Mouse (Mus musculus) c-Kit-positive CD71-positive TER-119-positive erythroid progenitor cells, embryonic 14.5 days (primary cell): ENCODE measurements around the gene Mterf4.
"Not testable (repeated sequence)": the region's sequence is repeated elsewhere in the genome, so short reads cannot be mapped to it uniquely, and the experiment has no call there.

Experiments
- DNase-seq: peaks from one replicate; pipeline ENCODE4 v3.0.0-alpha.2; 2013; ENCODE audit warnings: low spot score

The Mterf4 gene

DNA sequence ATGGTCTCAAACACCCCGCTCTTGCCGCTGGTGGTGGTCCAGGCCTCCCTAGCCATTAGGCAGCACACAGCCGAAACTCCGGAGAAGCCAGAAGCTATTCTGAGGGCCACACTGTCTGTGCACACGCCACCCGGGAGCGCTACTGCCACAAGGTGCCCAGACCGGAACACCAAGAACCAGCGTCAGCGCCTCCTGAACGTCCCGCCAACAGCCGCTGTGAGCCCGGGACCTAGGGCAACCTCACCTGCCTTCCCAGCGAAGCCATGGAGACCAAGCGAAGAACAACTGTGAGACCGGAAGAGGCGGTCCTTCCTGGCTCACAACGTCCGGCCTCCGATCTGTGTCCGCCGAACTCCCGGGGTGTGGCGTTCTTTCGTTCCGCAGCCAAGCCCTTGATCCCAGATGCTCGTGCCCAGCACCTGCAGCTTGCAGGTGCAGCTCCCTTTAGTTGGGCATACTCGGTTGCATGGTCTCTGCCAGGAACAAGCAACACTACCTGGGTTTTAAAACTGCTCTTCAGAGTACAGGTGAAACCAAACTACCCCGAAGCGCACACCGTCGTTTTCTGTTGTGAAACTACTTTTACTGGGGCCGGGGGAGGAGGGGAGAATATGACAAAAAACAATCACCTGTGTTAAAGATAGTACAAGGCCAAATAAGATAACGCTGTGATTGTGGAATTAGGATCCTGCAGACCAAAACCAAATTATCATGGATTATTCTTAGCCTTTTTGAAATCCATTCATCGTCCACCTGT lies at the start of gene Mterf4:
Gene Mterf4, minus strand, starts transcription at position 335 of the 757 bp plus-strand sequence.
- DNase-seq, result peak; percentile 81

DNA sequence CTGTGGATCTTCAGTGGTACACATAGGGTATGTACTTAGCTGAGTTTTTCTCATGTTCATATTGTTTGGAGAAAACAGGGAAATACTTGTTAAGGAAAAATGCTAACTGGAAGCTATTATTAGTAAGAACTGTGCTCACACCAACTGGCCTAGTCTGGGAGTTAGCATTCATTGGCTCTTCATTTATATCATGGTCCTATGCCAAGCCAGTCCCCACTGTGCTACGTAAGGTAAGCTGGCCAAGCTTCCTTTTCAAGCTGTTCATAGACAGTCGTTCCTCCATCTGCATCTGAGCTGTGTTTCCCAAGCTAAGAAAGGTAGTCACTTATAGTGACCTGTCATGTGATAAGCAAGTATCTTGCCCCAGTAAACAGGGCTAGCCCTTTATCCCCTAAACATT lies 47.0 kb upstream of the Mterf4 start:
- DNase-seq, result no peak

DNA sequence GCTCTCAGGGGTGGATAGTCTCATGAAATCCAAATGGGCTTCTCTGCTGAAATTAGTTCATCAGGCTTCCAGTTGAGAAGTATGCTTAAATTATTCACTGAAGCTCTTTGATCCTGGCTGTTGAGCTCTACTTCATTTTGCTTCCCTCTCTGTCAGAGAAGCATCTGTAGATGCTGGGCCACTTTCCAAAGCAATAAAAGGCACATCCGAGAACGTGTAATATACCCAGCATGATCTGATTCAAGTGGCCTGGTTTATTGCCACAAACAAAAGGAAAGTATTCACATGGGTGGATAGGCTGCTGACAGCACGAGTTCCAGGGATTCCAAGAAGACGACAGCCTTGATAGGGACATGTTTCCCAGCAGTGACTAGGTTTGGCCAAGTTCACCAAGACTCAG lies 44.0 kb upstream of the Mterf4 start:
- DNase-seq, result no peak

DNA sequence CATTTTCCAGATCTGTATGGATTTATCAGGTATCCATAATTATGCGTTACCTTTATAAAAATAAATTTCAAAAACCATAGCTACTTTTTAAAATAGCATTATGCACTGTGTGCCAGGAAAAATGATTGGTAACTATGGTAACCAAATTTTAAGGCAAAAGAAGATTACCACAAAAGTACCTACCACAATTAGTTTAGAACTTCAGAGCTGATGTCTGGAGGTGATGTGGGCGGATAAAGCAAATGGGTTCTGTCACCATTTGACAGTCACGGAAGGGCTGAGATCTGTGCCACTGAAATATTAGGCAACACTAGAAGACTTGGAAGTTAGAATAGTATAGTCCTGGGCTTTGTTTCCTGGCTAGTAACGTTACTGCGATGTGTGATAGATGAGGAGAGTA lies 41.5 kb upstream of the Mterf4 start:
- DNase-seq, result no peak

DNA sequence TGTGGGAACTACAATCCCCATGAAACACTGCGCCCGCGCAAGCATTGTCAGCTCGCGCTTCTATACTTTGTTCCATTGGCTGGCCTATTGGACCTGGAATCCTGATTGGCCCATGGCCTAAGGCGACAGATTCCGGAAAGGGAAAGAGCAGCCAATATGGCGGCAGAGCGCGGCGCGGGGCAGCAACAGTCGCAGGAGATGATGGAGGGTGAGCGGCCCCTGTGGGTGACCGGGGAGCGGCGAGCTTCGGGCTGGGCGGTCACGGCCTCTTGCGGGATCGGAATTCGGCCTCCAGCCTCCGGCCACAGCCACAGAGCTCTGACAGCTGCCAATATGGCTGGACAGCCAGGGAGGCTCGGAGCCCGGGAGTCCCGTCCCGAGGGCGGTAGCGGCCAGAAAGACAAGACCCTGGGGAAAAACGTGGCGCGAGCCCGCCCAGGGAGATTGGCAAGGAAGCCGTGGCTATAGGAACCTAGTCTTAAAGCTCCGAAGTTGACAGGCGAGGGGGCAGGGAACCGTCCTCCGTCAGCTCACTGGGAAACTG lies 37.9 kb upstream of the Mterf4 start:
- peak; percentile 92 for DNase-seq

DNA sequence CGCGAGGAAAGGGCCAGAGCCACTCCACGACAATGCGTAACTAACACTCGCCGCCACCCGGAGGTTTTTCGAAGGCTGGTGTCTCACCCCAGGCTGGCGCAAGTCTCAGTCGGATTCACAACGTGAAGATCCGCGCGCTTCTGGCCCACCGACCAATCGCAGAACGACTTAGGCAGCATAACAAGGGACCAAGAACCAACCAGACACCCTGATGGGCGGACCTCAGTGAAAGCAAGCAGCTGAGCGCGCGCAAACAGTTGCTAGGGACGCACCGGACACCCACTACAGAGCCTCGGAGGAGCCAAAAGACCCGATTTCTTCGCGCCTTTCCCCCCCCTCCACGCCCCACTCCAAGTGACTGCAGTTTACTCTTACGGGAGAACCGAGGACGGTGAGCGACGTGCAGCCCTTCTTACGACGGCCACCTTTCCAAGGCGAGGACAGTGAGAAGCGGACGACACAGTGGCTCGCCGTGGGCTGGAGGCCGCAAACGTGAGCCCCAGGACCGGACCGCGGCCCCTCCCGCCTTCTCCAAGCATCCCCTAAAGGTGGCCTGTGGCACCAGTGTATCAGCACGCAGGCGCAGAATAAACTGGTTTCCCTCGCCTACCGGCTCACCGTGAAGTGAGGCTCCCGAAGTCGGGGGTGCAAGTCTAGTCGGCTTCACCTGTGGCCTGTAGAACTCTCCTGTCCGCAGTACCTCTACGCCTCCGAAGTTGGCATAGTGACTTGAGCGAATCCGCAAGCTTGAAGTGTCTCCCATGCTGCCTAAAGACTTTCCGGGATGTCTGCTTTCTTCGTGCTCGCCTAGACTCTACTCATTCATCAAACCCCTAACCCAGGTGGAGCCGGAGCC lies 37.2 kb upstream of the Mterf4 start, which contains the start of the genes Ppp1r7 and Pask:
Gene Ppp1r7, plus strand, starts transcription at position 207 of the 856 bp plus-strand sequence.
Gene Pask, minus strand, starts transcription at position 835 of the 856 bp plus-strand sequence.
- DNase-seq, result peak; percentile 95

DNA sequence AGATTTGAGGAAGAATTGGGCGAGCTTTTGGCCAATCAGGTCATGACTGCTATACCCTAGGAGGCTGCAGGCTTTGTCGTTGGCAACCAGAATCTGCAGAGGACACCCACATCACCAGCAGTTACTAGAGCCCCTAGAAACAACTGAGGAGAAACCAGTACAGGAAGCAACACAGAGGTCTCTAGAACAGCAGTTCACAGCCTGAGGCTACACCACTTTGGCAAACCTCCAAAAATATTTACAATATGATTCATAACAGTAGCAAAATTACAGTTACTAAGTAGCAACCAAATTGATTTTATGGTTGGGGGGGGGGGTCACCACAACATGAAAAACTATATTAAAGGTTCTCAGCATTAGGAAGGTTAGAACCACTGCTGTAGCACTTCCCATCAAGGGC lies 28.9 kb upstream of the Mterf4 start:
- DNase-seq, result no peak

DNA sequence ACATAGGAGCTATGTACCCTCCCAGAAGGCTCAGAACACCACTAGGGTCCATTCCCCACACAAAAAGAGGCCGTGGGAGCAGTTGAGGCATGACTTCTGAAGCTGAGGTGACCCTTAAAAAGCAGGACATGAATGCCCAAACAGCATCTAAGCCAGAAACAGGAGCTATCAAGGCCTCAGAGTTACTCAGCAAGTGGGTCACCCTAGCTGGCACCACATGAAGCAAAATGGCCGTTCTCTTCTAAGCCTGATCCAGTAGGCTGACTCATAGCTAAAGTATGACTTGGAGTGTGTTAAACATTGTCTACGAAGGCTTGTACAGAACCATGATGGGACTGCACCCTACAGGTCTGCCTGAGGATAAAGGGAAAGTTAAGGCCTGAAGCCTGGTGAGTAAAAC lies 20.7 kb upstream of the Mterf4 start:
- no peak for DNase-seq

DNA sequence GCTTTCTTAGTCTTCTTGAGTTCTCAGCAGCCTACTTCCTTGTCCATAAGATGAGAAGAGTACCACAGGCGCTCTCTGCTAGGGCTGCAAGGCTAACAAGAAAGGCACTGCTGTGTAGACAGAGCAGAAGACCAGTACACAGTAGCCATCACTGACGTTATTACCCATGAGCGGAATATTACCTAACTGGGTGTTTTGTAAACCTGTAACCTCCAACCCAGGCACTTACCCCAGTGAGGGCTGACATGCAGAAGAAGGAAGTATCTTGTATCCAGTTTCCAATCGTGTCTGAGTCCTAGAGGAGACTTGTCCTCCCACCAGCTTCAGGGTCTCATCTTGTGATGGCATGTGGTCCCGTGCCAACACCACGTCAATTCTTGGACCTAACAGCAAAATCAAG lies 18.3 kb upstream of the Mterf4 start:
- no peak for DNase-seq

DNA sequence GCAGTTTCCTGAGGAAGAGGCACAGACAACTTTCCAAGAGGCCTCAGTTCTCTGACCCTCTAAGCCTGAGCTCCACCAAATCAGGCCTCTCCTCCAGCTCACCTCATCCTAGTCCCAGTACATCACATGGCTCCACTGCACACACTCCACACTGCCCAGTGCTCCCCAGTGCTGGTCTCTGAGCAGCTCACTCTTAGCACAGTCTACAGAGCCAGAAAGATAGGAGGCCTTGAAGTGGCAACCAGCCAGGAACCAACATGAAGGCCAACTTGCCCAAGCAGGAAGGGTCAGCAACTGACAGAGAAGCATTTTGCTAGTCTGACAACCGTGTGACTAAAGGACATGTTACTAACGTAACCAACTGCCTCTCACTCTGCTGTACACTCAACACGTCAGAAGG lies 5.1 kb downstream of the Mterf4 start:
- no peak for DNase-seq

DNA sequence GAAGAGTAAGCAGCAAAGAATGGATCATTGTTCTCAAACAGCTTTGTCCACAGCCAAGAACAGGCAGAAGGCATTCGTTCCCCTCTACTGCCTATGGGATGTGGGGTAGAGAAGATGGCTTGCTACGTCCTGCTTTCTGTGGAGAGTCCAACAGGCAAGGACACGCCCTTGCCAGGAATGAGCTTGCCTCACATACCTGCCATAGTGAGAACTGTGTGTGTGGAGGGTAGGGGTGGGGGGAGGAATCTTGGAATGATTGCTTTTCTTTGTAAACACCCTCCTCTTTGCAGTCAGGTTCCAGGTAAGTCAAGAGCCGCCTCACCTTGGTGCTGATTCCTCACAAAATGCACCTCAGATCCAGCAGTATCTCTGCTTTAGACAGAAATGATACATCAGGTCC lies 5.9 kb downstream of the Mterf4 start:
- DNase-seq, result no peak

DNA sequence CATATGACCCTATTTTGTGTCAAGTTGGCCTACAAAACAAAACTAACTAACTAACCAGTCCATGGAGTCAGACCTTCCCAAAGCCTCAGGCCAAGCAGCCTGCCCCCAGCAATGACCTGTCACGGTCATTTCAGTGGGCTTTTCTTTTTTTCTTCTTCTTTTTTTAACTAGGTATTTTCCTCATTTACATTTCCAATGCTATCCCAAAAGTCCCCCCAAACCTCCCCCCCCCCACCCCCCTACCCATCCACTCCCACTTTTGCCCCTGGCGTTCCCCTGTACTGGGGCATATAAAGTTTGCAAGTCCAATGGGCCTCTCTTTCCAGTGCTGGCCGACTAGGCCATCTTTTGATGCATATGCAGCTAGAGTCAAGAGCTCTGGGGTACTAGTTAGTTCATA lies 11.2 kb downstream of the Mterf4 start:
- DNase-seq, result not testable (repeated sequence)

DNA sequence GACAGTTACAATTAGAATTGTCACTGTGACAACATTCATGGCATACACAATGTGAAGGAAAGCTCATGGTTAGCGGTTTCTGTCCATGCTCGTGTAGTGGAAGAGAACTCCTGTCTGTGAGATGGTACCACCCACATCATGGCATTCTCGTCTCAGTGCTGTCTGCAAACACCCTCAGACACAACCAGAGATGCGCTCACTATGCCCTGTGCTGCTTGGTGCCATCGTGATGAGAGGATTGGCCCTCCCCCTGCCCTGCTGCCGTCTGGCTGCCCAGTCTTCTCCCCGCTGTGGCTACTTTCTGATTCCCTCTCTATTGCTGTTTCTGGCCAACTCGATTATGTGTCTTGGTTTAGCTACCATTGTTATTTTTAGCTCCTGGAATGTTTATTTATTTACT lies 13.7 kb downstream of the Mterf4 start:
- DNase-seq, result no peak

DNA sequence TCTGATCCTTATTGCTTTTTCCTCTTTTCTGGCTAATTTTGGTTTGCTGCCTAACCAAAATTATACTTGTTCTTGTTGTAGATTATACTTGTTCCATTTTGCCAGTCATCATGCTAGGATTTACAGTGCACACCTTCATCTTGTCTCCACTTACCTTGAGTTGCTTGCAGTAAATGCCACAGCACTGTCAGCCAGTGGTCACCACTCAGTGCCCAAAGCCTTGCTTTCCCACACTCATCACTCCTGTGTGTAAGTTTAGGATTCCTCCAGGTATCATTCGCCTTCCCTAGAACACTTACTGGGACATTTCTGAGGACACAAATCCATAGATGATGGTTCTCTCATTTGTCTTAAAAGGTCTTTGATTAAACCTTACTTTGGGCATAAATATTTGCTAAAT lies 14.1 kb downstream of the Mterf4 start:
- DNase-seq, result no peak

DNA sequence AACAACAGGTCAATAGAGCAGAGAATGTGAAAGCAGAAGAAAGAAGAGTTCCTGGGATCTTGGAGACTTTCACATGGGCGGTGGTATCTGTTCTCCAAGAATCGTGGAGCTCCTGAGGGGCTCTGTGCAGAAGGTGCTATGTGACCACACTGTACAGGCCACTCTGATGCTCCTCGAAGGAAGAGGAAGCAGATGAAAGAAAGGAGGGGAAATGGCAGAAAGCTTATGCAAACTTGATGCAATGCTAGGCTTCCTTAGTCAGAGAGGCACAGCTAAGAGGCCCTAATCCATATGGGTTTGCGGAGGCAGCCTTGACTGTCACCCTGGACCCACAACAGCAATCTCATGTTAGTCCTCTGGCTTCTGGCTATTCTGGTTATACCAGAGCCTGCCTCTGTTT lies 14.8 kb downstream of the Mterf4 start:
- no peak for DNase-seq

DNA sequence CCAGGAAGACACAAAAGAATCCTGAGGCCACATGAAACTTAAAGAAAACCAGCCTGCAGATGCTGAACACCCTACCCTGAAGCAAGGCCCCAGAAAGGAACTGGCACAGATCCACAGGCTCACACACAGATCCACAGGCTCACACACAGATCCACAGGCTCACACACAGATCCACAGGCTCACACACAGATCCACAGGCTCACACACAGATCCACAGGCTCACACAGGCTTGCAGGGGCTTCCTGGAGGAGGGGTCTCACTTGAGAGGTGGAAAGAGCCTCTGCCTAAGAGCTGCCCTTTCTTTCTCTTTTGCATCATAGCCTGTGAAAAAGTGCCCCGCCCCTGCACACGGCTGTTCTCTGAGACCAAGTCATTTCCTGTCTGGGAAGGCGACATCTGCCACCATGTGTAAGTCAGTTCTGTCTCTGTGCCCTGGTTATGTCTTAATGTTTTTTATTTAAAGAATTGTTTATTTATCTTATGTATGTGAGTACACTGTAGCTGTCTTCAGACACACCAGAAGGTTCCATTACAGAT lies 16.0 kb downstream of the Mterf4 start:
- no peak for DNase-seq

DNA sequence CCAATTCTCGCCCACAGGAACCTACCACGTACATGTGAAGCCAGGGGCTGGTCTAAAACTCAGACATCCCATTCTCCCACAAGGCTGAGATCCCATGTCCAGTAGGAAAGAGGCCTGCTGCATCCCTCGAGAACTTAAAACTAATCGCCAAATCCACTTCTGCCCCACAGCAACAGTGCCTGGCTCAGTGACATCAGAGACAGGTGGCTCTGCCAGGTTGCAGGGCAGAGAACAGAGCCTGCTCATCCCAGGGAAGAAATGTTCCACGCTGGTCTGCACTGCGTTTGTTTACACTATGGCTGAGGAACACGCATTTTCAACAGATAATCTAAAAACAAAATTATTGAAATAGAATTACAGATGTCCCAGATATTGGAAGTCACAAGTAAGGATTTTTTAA lies 28.7 kb downstream of the Mterf4 start:
- DNase-seq, result no peak

DNA sequence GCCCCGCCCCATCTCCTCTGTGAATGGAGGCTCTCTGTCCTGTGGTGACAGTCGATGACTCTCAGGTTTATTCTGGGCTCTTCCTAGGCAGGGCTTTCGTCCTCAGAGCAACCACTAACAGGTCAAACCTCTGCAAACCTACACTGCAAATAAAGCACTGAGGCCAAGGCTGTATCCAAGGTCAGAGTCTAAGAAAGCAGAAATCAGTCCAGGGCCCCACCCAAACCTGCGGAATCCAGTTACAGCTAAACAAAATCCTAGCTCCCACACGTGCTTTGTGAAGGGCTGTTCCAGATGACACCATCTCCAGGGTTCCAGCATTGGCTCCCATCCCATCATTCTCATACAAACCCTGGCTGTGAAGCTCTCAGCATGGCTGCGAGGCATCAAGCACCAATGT lies 30.2 kb downstream of the Mterf4 start:
- DNase-seq, result no peak

DNA sequence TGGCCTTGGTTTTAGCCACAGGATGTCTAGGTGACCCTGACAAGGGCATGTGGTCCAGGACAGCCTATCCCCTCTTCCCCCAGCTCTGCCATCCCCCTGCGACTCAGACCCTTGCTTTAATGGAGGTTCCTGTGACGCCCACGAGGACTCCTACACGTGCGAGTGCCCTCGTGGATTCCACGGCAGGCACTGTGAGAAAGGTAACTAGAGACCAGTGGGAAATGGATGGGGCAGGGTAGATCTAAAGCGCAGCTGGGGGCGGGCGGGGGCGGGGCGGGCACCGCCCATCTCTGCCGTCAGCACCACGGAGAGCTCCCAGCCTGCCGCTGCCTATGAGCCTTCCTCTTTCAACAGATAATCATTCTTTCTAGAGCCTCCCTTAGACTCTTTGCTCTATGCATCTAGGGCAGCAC lies 33.3 kb downstream of the Mterf4 start:
- DNase-seq, result peak; percentile 30

DNA sequence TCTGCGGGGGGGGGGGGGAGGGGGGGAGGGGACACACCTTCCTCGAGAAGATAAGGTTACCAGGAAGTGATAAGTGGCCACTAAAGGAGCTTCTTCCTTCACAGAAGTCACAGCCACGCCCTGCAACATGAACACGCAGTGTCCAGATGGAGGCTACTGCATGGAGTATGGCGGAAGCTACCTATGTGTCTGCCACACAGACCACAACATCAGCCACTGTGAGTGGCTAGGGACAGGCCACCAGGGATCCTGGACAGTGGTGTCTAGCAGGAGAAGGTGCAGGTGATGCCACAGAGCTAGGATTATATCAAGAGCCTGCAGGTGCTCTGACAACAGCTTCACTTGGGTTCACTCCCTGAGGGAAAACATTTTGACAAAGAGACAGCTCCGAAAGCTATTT lies 34.0 kb downstream of the Mterf4 start:
- DNase-seq, result no peak

DNA sequence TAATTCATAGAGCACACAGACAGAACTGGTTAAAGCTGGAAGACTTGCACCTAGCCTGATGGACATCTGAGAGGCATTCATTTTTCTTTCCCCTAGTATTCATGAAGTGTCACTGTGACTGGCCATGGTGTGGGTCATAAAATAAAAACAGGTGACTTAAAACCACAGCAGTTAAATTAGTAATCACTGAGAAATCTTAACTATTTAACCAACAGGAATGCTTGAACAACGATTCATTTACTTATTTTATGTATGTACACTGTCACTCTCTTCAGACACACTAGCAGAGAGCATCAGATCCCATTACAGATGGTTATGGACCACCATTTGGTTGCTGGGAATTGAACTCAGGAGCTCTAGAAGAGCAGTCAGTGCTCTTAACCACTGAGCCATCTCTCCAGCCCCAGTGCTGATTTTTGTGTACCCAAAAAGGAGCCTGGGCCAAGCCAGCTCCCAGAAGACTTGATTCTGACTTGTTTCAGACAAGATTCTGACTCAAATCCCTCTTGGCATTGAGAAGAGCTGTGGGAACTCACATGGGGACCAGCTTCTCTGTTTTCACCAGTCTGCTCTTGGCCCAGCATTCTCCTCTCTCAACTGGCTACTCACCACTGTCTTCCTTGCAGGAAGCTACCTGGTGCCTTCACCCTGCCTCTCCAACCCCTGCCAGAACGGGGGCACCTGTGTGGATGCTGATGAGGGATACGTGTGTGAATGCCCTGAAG lies 35.0 kb downstream of the Mterf4 start:
- DNase-seq, result no peak

DNA sequence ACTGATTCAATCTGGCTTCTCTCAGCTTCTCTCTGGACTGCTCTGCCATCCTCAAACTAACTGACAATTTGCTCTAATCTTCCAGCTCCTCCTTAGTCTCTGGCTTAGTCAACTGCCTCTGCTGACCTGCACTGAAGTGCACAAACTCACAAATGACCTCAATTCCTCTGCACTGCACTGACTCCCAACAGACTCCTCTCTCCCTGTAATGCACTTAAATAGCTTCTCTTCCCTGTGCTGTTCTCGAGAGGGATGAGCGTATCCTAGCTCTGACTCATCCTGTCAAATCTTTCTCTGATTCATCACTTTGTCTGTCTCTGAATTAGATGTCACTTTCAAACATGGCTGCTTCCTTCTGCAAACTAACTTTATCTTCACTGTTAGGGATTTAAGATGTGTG lies 37.5 kb downstream of the Mterf4 start:
- no peak for DNase-seq
